Mouse (Mus musculus) left cerebral cortex, postnatal 4 days (tissue): Measurements from ENCODE around the gene Adgrv1. TPM values are rescaled to one million over a fixed set of nuclear protein-coding genes. Genes with fewer than 3 reads are reported as not detected.
A peak's percentile ranks its signal among the peaks of the same experiment; 100 is the strongest.

Source experiments
- DNase-seq: peaks from one replicate; pipeline ENCODE4 v3.0.0-alpha.2; 2022
- intact Hi-C: fragments of 180-260 bp; cut with DNase I; formaldehyde crosslinking; loops from one replicate; pipeline ENCODE4 v1.15.1; 2025
- total RNA-seq, 2 experiments: library from RNA; stranded (reverse); gene quantifications; 2 replicates each; pipeline ENCODE4 v1.2.3; 2021

Gene Adgrv1
- total RNA-seq, 2 experiments from 2014 or later, result 8.8 to 9.2 TPM

DNA sequence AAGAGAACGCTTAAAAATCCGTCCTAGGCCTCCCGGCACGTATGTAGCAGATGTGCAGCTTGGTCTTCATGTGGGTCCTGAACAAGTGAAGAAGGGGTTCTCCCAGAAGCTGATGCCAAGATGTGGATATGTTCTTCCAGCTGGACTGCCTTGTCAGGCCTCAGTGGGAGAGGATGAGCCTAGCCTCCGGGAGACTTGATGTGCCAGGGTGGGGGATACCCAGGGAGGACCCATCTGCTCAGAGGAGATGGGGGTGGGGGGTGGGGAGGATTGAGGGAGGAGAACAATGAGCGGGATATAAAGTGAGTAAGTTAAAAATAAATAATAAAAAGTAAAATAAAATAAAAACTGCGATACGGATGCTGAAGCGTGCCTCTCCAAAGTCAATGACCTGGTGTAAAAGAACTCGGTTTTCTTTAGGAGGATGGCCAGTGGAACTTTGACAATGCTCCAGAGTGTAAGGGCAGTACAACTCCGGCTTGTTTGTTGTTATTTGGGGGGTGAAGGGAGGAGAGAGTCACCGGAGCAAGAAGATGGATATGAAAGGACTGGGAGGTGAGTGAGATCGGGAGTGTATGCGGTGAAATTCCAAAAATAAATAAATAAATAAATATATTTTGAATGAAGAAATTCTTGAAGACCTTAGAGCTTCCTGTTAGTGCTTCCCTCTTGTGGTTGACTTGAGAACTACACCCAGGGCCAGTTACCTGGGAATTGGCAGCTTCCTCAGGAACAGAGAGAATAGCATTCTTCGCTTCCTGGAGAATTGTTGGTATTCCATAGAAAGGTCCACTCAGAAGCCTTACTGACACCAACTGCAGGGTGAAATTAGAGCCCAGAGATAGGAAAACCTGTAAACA is 205.8 kb downstream of the Adgrv1 start:
- peak; percentile 30 for DNase-seq
- intact Hi-C loops, result loop anchor here (5.0 kb wide), 1 partner anchor 565 kb away; no protein-coding TSS in a partner anchor

DNA sequence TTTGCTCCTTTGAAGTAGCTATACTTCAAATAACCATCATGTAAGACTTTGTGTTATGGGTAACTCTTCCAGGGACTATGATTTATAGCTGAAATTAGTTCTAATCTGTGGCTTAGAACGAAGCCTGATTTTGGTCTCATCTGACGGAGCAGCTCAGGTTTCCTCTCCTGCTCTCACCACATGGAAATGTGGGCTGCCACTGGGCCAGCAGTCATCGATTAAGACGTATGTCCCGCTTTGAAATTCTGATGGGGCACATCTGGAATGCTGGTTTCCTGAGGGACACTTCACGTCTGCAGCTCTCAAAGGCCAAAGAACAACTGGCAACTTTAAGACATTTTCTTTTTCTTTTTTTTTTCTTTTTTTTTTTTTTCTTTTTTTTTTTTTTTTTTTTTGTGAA is 207.8 kb downstream of the Adgrv1 start:
- no peak for DNase-seq
- intact Hi-C loops, result loop anchor here (5.0 kb wide), 1 partner anchor 563 kb away; no protein-coding TSS in a partner anchor

DNA sequence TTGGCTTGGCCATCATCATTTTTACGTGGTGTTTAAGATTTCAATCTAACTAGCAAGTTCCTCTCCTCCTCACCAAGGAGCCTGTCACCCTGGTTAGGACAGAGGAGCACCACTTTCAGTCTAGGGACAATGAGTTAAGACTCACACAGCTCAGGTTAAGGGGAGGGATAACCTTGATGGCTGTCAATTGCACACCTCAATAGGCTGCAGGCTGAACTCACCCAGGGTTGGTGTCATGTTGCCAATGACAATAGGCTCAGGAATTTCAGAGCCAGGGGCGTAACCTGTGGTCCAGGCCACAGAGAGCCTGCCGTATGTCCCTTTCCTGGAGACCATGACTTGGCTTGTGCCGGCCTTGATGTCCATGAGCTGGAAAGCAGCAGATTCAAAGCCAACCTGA is 209.0 kb downstream of the Adgrv1 start:
- no peak for DNase-seq
- intact Hi-C loops, result no loop called here

DNA sequence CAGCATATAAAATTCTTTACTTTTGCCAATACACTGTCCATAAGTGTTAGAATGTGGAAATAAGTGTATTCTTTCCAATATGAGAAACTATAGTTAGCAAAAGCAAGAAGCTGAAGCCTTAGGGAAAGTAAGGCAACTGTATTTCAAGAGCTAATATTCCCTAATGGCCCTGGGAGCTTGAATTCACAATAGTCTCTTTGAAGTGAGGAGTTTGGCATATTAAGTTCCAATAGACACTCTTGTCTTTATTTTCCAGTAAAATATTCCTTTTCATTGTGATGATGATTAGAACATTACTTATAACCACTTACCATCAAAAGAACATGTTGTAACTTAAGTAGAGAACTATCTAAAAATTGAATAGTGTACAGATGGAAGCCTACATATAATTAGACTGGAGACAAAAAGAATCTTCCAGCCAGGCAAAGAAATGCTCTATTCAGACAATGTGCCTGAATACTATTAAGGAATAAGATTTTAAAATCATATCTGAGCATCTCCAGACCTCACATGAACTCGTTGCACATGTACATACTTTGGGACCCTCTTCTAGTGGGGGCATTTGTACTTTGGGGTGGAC is 225.0 kb downstream of the Adgrv1 start:
- intact Hi-C loops, result no loop called here

DNA sequence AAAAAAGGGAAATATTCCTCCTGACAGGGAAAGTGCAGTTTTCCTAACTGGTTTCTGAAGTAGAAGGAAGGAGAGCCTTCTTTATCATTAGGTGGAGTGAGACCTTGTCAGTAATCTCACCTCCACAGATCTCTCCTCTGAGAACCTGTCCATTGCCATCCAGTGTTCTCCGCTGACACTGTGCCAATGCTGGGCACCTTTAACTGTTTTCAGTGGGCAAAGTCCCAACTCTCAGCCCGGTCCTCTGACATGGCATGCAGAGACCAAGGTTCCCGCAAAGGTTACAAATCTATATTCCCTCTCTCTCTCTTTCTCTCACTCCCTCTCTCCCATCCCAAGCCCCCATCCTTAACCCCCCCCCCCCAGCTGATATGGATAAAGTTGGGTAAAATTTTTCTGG is 230.1 kb downstream of the Adgrv1 start:
- intact Hi-C loops, result no loop called here
- DNase-seq, result peak; percentile 16

More for the DNA sequence above, 225.0 kb downstream of the Adgrv1 start:
- DNase-seq, result no peak

DNA sequence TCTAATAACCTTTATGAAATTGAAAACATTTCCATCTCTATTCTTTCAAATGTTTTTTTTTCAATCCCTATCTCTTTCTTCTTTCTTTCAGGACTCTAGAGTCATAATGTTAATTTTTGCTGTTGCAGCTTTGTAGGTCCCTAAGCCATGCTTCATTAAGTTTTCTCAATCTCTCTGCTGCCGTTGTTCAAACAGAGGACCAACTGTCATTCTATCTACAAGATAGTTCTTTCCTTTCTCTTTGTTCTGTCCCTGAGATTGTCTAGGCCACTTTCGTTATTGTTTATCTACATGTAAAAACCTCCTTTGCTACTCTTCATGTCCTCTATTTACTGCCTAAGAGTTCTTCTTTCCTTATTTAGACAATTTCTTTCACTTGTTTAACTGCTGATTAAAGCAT is 230.8 kb downstream of the Adgrv1 start:
- intact Hi-C loops, result no loop called here
- DNase-seq, result no peak

DNA sequence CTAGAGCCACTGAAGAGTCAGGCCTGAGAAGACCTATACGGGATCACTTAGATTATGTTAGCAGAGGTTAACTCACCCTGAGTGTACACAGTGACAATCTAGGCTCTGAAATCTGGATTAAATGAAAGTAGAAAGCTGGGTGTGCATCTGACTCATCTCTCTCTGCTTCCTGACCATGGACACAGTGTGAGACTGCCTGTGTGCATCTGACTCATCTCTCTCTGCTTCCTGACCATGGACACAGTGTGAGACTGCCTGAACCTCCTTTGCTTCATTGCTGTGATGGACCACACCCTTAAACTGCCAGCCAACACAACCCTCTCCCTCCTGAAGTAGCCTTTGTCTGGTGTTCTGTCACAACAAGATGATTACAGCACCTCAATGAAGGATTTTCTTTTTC is 231.2 kb downstream of the Adgrv1 start:
- intact Hi-C loops, result no loop called here

DNA sequence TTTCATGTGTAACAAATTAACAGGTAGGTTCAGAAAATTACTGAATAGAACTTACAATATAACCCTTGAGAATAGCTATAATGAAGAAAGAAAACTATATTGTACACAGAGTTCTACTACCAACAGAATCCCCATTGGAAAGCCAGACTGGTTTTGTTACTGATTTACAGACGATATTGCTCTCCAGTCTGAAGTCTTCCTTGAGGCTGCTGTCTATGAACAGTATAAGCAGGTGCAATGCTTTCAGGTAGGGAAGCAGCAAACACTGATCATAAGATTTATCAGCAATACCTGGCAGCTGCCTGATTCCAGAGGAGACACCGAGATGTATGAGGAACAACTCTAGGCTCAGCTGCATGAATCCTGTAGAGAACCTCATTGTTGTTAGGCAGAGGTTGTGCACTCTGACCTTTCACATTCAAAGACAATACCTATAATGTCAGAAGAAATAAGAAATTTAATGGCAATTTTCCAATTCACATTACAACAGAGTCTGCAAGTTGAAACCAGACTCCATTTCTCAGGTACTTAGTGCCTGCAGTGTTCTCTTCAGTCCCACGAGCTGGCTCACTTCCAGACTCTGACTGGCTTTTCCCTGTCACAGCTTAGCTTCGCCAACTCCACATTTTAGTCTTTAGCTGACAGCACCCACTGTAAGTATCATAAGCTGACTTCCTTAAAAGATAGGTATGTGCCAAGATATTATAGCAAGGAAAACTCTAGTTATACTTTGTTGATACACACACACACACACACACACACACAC is 247.2 kb downstream of the Adgrv1 start:
- DNase-seq, result peak; percentile 18
- intact Hi-C loops, result no loop called here

More for the DNA sequence above, 231.2 kb downstream of the Adgrv1 start:
- no peak for DNase-seq

DNA sequence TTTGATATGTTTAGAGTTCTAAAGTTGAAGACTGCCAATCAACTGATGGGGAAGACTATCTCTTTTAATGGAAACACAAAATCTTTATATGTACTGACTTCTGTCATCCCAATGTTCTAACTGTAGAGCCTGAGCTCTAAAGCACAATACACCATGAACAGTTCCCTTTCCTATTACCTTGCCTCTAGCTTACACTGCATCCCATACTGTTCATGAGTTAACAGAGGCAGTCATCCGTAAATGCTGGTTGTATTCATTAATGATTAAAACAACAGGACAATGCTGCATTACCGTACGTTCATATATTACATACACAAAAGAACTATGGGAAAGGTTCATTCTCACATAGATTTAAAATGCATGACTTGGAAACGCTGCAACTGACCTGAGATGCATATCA is 251.1 kb downstream of the Adgrv1 start:
- intact Hi-C loops, result no loop called here
- no peak for DNase-seq

DNA sequence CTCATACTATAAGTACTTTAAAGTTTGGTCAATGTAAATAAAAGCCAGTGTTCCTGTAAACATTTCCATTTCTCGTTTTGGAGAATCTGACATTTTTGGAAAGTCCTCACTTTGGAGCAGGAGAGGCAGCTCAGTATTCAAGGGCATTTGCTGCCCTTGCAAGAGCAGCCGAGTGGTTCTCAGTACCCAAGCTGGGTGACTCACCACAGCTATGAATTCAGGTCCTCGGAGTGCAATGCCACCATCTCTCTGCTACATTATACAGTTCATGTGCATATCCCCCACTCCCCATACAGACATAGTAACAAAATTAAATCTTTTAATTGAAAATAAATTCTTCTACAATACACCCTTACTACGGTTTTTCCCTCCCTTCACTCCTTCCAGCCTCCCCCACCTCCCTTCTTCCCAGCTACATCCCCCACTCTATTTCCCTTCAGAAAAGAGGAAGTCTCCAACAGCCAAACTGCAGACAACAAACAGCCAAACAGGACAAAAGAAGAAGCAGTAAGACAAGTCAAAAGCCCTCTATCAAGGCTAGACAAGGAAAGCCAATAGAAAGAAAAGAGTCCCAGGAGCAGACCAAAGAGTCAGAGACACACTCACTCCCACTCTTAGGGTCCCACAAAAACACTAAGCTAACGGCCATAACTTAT is 262.0 kb downstream of the Adgrv1 start:
- DNase-seq, result no peak
- intact Hi-C loops, result loop anchor here (5.0 kb wide), 1 partner anchor 489 kb away; the partner anchor contains the start of gene Arrdc3

DNA sequence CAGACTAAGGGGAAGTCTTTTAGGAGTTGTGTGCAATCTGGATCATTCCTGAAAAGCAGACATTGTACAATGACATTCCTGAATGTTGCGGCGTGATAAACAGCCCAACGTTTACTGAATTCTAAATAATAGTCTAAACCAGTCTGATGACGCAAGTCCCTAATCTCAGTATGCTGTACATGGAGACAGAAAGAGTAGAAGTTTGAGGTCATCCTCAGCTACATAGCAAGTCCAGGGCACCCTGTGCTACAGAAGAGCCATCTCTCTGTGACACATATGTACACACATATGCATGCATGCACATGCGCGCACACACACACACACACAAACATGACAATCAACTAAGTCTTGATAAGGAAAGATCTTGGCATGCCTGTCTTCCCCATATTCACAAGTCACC is 262.8 kb downstream of the Adgrv1 start:
- intact Hi-C loops, result loop anchor here (5.0 kb wide), 1 partner anchor 488 kb away; the partner anchor contains the start of gene Arrdc3
- no peak for DNase-seq

DNA sequence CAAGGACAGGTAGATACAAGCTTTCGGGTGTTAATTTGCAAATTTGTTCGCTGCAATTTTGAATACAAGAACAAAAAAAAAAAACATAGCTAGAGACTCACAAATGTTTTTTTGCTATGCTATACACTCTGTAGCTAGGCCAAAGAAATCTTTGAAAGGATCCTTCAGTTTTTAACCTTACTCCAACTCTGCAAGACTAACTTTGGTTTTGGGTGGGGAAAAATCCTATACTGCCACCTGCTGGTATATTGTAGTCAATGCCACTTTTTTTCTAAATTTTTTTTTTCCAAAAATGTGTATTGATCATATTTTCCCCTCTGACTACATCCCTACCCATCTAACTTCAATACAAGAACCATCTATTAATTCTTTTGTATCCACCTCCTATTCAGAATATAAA is 263.4 kb downstream of the Adgrv1 start:
- intact Hi-C loops, result loop anchor here (5.0 kb wide), 1 partner anchor 507 kb away; no protein-coding TSS in a partner anchor
- DNase-seq, result no peak

DNA sequence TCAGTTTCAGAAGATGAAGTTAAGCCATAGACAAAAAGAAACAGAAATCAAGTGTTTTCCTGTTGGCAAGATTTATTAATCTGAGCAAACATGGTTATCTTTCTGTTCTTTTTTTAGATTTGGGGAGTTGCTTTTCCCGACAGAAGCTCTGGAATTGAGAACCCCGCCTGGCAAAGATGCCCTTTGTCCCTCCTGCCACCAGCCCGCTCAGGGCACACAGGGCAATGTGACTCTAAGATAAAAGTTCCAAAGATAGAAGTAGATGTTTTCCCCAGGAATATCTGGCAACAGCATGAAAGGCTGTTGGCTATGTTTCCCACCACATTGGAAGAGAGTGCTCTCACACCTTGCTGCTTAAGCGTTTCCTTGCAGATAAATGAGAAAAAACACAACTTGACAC is 264.0 kb downstream of the Adgrv1 start:
- DNase-seq, result no peak
- intact Hi-C loops, result loop anchor here (5.0 kb wide), 1 partner anchor 507 kb away; no protein-coding TSS in a partner anchor

DNA sequence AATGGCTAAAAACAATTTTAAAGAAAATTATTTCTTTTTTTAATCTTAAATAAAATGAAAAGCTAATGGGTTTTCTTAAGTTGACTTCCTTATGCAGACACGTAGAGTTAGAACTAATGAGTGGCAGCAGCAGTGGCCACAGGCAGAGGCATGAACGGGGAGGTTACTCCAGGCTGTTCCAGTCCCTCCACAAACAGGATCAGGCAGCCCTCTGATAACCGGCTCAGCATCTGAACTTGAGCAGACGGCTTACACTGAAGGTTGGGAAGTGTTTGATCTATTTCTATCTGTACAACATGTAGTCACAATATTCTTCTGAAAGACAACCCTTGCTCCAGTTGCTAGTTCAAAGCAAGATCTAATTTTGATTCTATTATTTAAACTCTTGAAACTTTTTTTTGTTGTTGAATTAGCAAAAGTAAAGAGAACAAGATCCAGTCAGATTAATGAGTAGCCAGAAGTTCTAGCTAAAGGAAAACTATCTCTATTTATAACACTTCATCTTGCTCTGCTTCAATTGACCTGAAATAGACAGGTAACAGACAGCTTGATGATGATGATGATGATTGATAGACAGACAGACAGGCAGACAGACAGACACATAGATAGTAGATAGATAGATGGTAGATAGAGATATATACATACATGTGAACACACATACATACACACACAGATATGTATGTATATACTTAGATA is 265.1 kb downstream of the Adgrv1 start:
- intact Hi-C loops, result loop anchor here (5.0 kb wide), 1 partner anchor 506 kb away; no protein-coding TSS in a partner anchor
- DNase-seq, result no peak

DNA sequence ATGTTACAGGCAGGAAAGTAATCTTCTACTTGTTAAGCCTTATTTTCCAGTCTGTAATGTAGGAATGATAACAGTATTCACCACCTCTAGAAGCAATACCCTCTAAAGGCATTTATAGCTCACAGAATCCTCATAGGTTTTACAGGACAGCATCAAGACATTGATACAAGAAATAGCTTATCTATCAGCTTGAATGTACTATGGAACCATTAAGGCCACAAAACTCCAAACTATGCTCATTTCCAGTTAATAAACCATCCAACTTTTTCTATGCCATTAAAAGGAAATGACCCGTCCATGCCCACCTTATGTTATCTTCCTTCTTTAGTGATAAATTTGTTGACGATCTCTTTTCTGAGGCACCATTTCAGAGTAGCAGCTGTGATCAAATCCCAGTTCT is 272.6 kb downstream of the Adgrv1 start:
- intact Hi-C loops, result no loop called here
- DNase-seq, result no peak

DNA sequence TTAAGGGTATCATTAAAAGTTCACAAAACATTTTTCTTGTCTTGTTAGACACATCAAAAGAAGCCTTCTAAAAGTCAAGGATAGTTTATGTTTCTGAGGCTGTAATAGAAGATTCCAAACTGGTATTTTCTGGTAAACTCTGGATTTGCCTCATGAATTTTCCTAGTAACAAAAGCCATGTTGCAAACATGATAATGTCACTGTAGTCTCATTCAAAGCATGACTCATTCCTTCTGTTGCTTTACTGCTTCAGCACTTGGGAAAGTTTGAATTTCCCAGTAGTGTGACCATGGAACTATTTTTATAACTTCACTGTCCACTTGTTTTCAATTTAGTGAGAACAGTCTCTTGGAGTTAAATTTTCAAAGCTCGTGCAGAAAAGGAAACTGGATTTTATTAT is 274.2 kb downstream of the Adgrv1 start:
- intact Hi-C loops, result no loop called here
- DNase-seq, result no peak

DNA sequence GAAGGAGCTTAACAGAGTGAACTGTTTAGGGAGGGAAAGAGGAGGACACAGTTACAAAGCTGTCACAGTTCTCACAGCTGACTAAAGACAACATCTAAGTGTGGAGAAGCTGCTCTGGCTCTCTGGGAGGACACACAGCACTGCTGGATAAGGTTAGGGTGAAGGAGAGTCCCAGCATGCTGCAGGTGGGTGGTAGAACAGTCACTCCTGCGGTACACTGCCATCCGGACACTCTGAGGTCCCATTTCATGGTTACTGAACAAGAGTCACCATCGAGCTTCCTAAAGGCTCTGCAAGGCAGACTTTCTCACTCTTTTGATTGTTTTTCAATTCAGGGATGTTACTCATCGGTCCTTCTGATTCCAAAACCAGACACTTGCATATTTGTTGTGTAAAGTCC is 274.6 kb downstream of the Adgrv1 start:
- DNase-seq, result no peak
- intact Hi-C loops, result no loop called here

DNA sequence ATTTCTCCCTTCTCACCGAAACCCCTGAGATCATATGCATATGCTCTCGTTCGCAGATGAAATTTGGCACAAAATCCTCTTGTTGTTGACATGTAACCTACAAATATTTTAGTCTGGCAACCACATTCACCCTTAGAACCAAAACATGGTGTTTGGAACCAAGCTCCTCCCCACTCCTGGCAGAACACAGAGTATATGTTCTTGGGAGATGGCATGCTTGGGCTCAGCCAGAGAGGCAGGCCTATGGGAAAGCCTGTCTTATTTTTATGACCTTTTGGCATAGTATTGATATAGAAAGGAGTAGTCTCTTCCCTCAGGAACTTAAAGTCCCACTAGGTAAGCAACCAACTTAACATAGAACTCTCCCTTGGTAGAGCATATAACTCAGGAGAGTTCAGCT is 275.7 kb downstream of the Adgrv1 start:
- intact Hi-C loops, result no loop called here
- DNase-seq, result no peak

DNA sequence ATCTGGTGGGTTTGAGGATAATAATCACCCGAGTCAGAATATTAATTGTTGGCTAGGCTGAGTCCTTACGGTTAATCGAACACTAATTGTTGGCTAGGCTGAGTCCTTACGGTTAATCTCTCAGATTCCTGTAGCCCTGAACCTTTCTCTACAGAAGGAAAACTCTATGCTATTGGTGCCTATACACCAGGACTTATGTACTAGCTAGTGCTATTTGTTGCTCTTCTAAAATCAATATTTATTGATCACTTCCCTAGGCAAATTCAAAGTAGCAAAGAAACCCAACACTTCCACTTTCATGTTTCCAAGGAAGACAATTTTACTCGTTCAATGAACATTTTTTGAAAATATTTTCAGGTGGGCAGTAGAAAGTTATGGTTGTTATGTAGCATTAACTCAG is 278.4 kb downstream of the Adgrv1 start:
- intact Hi-C loops, result no loop called here
- DNase-seq, result no peak

DNA sequence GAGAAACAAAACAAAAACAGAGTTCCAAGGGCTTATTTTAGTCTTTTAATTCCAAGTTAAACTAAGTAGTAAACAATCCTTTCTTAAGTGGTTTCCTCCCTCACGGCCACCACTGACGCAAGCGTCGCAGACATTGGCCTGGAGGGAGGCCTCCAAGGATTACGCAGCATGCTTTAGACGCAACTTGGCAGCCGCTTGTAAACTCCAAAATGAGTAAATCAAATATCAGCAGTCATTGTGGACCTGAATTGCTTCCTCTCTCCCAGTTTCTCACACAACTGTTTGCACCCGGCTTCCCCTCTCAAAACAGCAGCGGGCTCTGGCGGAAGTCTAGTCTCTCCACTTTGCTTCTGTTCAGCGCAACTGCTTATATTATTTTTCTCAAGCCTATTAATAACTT is 280.7 kb downstream of the Adgrv1 start:
- intact Hi-C loops, result no loop called here
- peak; percentile 2 for DNase-seq
